Comparison of ENCODE assay signal across 9 mouse cellular contexts in genomic region chr6:72440186-72440990, GRCm38 (mm10). TPM values are rescaled to one million over a fixed set of nuclear protein-coding genes. Genes with fewer than 3 reads are reported as not detected.
DNase-seq lines count a peak whose midpoint lies in the region; ATAC-seq and TF ChIP-seq lines count a peak whose summit lies in the region.
"Had no signal": no experiment of that assay in that cellular context is flagged by ENCODE, and none has a peak within 500 bp of the region (broad histone marks: within the 10 kb centered on the region; RNA-seq: fewer than 3 reads in every experiment).

No protein-coding gene starts in this region.

- peaks cover 20% of the 10 kb centered on the region for H3K36me3 ChIP-seq in hindbrain, embryonic 13.5 days
- peaks cover 28% of the 10 kb centered on the region for H3K36me3 ChIP-seq in limb, embryonic 14.5 days (ENCODE audit: control insufficient read depth, insufficient read depth, low read length)
- peaks cover 16% of the 10 kb centered on the region for H3K36me3 ChIP-seq in small intestine, adult 2 months (ENCODE audit: control insufficient read depth, insufficient read depth, low read length)

- no peak for TF ChIP-seq CTCF in small intestine, adult 2 months (IDR thresholded peaks at IDR 0.05; ENCODE audit: extremely low read depth, insufficient read length, insufficient replicate concordance, low read depth, low read length)

- H3K4me1 ChIP-seq in hindbrain, embryonic 13.5 days (replicated peaks): peaks cover 46% of the 10 kb centered on the region
- peaks cover 23% of the 10 kb centered on the region for H3K4me1 ChIP-seq in limb, embryonic 14.5 days (ENCODE audit: control insufficient read depth, insufficient read depth, low read length)
- peaks cover 4% of the 10 kb centered on the region; the same call in 1 of the 2 replicates for H3K4me1 ChIP-seq in small intestine, adult 2 months (ENCODE audit: control insufficient read depth, insufficient read depth, insufficient read length, low read length)

- peak overlapping the region; percentile 97 for H3K4me2 ChIP-seq in hindbrain, embryonic 13.5 days
- peak overlapping the region; percentile 82 for H3K4me2 ChIP-seq in limb, embryonic 14.5 days (replicated peaks; ENCODE audit: low read depth, low read length, severe bottlenecking)

- H3K27ac ChIP-seq in hindbrain, embryonic 13.5 days: peak overlapping the region; percentile 100
- H3K27ac ChIP-seq in limb, embryonic 14.5 days (replicated peaks; ENCODE audit: low read depth, low read length): peak overlapping the region; percentile 99
- peak overlapping the region; percentile 90 for H3K27ac ChIP-seq in small intestine, adult 2 months (ENCODE audit: insufficient read depth, low read depth, low read length)

- H3K9ac ChIP-seq in hindbrain, embryonic 13.5 days: peak overlapping the region; percentile 100
- peak overlapping the region; percentile 100 for H3K9ac ChIP-seq in limb, embryonic 14.5 days (ENCODE audit: low read depth, low read length, severe bottlenecking)

- no peaks in the 10 kb centered on the region for H3K9me3 ChIP-seq in hindbrain, embryonic 13.5 days
- H3K9me3 ChIP-seq in limb, embryonic 14.5 days (ENCODE audit: control insufficient read depth, low read length): no peaks in the 10 kb centered on the region

- ATAC-seq in hindbrain, embryonic 13.5 days (ENCODE audit: low FRiP score): no peak
- no peak for ATAC-seq in limb, embryonic 14.5 days (ENCODE audit: low FRiP score, low read depth)

- TF ChIP-seq POLR2A in limb, embryonic 14.5 days (IDR thresholded peaks at IDR 0.05; ENCODE audit: borderline replicate concordance, extremely low read depth, insufficient read depth, insufficient read length): no peak
- no peak for TF ChIP-seq POLR2A in small intestine, adult 2 months (IDR thresholded peaks at IDR 0.05; ENCODE audit: low read depth, low read length)

- H3K27me3 ChIP-seq in hindbrain, embryonic 13.5 days: no peaks in the 10 kb centered on the region
- no peaks in the 10 kb centered on the region for H3K27me3 ChIP-seq in limb, embryonic 14.5 days (ENCODE audit: control insufficient read depth, insufficient read depth, low read length)
- H3K27me3 ChIP-seq in small intestine, adult 2 months (ENCODE audit: control insufficient read depth, insufficient read depth, low read length): no peaks in the 10 kb centered on the region
- H3K27me3 ChIP-seq: Patski had no signal

- WGBS in hindbrain, embryonic 13.5 days: 7% methylated on average over 17 of the region's 17 CpGs
- 8% methylated on average over 17 of the region's 17 CpGs for WGBS in limb, embryonic 14.5 days
- WGBS in small intestine, adult 2 months: 3% methylated on average over 17 of the region's 17 CpGs

- peak overlapping the region; percentile 98 for H3K4me3 ChIP-seq in hindbrain, embryonic 13.5 days
- peak overlapping the region; percentile 100 for H3K4me3 ChIP-seq in limb, embryonic 14.5 days (replicated peaks; ENCODE audit: low read length)
- peak overlapping the region; percentile 93 for H3K4me3 ChIP-seq in small intestine, adult 2 months (ENCODE audit: low read depth, low read length)

- DNase-seq in heart, adult 18-20 months: peak; percentile 22 to 49
- no peak for DNase-seq in heart, adult 11 months
- peak; percentile 41 for DNase-seq in CD4-positive helper T cell, adult 2 months (ENCODE audit: low read depth, low spot score)
- peak; percentile 43 to 57 for DNase-seq in cerebellum, postnatal 25 days
- no peak for DNase-seq in limb, embryonic 14.5 days (ENCODE audit: low spot score)
- DNase-seq in urinary bladder, adult 18-20 months (ENCODE audit: low spot score in 2 of 2): no peak

RNA-seq across cellular contexts. Expression of gene Mat2a, which starts 1.0 kb away (rescaled TPM):
- 100 to 1,000 TPM; 130 to 166 TPM for total RNA-seq in heart, adult 18-20 months (2021)
- 388 and 410 TPM in 2 replicates for polyA plus RNA-seq in hindbrain, embryonic 13.5 days (2015; fragmentation: Nextera tagmentation; extraction: Ambion mirVana)
- 252 and 285 TPM in 2 replicates for polyA plus RNA-seq in limb, embryonic 14.5 days (2012; rRNA removed)
- 352 and 392 TPM in 2 replicates for polyA plus RNA-seq in limb, embryonic 14.5 days (2014; fragmentation: Nextera tagmentation; extraction: Ambion mirVana)
- 19.5 and 20.1 TPM in 2 replicates for polyA plus RNA-seq in small intestine, adult 2 months (2012; rRNA removed)

RNA-seq across cellular contexts. Expression of gene Ggcx, which starts 26.3 kb away (rescaled TPM):
- 10 to 100 TPM; 26.0 to 34.2 TPM for total RNA-seq in heart, adult 18-20 months (2021)
- 15.3 and 19.4 TPM in 2 replicates for polyA plus RNA-seq in hindbrain, embryonic 13.5 days (2015; fragmentation: Nextera tagmentation; extraction: Ambion mirVana)
- 44.9 and 59.8 TPM in 2 replicates for polyA plus RNA-seq in limb, embryonic 14.5 days (2012; rRNA removed)
- 15.3 and 18.4 TPM in 2 replicates for polyA plus RNA-seq in limb, embryonic 14.5 days (2014; fragmentation: Nextera tagmentation; extraction: Ambion mirVana)
- 5.6 and 6.1 TPM in 2 replicates for polyA plus RNA-seq in small intestine, adult 2 months (2012; rRNA removed)

RNA-seq across cellular contexts. Expression of gene Vamp8, which starts 49.9 kb away (rescaled TPM):
- total RNA-seq in heart, adult 18-20 months (2021): 10 to 100 TPM; 70.0 to 79.6 TPM
- 25.9 and 29.4 TPM in 2 replicates for polyA plus RNA-seq in hindbrain, embryonic 13.5 days (2015; fragmentation: Nextera tagmentation; extraction: Ambion mirVana)
- 110 and 125 TPM in 2 replicates for polyA plus RNA-seq in limb, embryonic 14.5 days (2012; rRNA removed)
- 163 and 173 TPM in 2 replicates for polyA plus RNA-seq in limb, embryonic 14.5 days (2014; fragmentation: Nextera tagmentation; extraction: Ambion mirVana)
- 124 and 243 TPM in 2 replicates for polyA plus RNA-seq in small intestine, adult 2 months (2012; rRNA removed)

Comparison
In these comparisons a context has a peak if more than half of its experiments do, and no peak if none do; other contexts are left out.
1. DNase-seq: peak in heart, adult 18-20 months (2 of 2), CD4-positive helper T cell, adult 2 months (single experiment) and cerebellum, postnatal 25 days (2 of 2); none in heart, adult 11 months (single experiment), limb, embryonic 14.5 days (single experiment) and urinary bladder, adult 18-20 months (0 of 2).
2. RNA of gene Mat2a, which starts 1.0 kb away (polyA plus RNA-seq): 388 to 410 TPM in hindbrain, embryonic 13.5 days and 252 to 392 TPM in limb, embryonic 14.5 days; 19.5 to 20.1 TPM in small intestine, adult 2 months; every median in the first group is over 10 times any median in the second.
3. Peak in every context shown above with its lines, with median percentiles within 50 percentile points of each other: H3K27ac ChIP-seq and H3K4me3 ChIP-seq.